Mouse (Mus musculus) layer of hippocampus, adult 18-20 months (tissue): ENCODE measurements at regions not wholly inside any gene's neighbourhood (a gene's known extent, or its start where the extent isn't known, plus 50 kb on each side); places are given as distances from the start of the nearest gene placed in this dataset.
A peak's percentile ranks its signal among the peaks of the same experiment; 100 is the strongest.

Source experiments
- DNase-seq, 2 experiments: peaks; one replicate each; pipeline ENCODE4 v3.0.0; 2022; ENCODE audit warnings: low spot score in 2 of 2

DNA sequence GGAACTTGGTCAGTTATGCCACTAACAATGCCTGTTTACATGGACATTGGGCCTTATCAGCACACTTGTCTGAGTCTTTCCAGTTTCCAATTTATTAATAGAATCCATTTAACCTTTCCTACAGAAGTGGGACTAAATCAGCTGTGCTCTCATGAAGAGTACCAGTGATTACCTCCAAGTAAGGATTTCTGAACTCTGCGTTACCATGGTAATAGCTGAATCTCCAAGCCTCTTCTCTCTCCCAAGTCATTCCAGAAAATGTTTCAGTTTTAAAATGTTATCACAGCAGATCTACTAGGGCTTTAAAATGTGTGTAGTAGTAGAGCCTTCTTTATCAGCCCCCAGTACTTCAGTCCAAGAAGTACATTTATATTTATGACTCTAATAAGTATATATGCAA is 807.9 kb downstream of the Efnb2 start:
- DNase-seq, result peak in 1 of 2 experiments; percentile 12

DNA sequence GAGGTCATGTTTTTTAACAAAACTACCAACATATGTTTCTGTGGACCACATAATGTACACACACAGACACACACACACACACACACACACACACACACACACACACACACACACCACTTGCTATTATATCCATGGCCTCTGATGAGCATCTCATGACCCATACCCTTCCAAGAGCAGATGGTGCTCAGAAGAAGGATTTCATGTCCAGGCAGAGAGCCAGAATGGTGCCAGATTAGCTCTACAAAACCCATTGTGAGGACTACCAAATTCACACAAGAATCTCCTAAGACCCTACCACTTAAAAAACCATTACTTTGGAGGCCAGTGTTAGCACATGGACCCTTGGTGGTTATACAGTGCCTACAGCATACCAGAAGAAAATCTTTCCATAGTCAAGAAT is 810.5 kb downstream of the Efnb2 start:
- no peak for DNase-seq

DNA sequence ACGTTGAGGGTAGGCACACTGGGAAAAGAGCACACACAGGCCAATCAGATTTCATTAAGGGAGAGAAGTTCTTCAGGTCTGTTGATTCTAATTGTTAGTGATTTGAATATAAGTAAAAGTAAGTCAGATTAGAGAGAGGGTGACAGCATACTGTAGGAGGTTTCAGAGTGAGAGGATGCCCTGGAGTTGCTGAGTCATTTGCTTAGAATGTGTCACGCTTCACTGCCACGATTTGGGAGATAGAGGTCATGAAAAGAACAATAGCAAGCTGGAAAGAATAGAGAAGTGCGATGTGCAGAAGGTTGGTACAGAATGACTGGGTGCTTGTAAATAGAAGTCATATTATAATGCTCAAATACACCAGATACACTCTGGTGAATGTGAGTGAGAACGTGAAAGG is 829.1 kb downstream of the Efnb2 start:
- DNase-seq, result no peak

DNA sequence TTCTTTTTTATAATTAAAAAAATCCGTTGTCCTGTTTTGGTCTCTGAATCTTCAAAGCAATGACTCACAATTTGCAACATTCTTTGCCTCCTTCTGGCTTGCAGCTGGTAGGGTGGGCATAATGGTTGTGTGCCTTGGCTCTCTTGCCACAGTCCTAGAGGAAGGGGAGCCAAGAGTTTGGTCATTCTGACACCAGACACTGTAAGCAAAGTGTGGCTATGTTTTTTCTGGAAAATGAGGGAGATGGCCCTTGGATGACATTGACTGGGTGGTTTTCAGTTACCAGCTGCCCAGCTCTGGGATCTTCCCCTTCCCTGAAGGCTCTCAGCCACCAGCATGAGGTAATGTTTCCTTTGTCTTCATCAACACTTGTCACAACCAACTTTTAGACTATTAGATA is 833.2 kb downstream of the Efnb2 start:
- DNase-seq, result no peak

DNA sequence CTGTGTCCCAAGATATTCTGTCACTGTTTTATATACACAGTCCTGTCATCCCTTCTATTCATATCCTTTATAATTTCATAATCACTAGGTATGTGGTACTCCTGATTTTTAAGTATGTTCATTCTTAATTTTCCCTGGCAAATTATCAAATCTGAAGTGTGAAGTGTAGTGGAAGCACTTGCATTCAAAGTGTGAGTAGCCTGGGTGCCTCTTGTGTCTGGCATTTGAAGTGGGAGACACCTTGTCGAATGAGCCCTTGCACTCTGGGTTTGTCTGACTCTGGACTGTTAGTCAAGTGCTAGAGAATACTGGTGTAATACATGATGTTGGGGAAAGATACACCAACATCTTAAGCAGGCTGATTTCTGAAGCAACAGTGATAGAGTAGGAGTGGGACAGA is 852.6 kb downstream of the Efnb2 start:
- DNase-seq, result no peak

DNA sequence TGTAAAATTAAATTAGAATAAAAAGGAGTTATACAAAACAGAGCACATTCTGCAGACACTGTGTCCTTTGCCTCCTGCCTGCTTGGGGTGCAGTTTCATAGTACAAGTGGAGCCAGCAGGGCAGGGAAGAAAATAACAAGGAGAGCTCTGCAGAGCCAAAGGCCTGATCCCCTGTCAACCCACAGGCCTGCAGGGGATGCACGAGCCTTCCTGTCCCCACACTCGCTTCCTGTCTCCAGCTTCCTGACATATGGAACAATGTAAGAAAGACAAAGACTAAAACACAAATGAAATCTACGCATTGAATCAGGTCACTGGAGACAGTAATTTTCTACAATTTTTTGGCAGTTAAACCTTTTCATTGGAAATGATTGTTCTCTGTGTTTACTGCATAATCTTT is 861.8 kb downstream of the Efnb2 start:
- no peak for DNase-seq

DNA sequence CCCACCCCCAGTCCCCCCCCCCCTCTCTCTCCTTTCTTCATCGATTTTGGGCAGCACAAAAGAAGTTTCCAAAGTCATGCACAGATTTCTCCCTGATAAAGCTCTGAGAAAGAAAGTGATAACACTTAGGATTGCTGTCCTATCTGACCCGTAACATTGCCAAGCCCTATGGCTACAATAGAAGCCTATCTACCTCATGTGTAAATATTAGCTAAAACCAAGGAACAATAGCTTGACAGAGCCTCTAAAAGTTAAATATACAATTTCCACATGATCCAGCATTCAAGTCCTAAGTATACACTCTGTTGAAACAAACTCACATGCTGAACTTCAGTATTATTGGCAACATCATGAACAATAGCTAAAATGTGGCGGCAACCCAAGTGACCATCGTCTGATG is 864.9 kb downstream of the Efnb2 start:
- no peak for DNase-seq

DNA sequence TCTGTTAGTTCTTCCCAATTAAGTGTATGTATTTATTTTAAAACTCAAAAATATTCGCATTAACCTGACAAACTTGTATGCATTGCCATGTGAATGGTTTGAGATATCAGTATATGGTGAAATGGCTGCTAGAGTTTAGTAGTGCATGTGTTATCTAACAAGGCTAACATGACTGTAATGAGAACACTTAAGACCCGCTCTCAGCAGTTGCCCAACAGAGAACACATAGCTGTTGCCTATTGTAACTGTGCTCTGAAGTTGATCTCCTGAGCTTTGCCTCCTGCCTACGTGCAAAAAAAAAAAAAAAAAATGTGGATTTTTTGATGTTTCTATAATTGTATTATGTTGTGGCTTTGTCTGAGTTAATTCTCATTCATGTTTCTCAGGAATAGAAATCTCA is 897.2 kb downstream of the Efnb2 start:
- DNase-seq, result no peak

DNA sequence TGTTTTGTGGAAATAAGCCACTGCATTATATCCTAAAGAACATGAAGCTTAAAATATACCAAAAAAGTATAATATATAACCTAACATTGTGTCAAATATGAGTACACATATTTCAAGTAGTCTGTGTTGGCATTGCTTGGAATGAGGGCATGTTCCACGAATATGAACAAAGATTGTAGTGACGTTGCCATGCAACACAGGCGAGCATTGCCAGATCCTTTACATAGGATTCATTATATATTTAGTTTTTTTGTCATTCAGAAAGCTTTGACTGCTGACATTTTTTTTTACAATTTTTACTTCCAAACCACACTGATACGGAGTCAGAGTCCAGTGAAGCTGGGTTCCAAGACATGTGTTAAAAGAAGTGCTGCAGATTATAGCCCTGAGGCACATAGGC is 900.1 kb downstream of the Efnb2 start:
- DNase-seq, result no peak

DNA sequence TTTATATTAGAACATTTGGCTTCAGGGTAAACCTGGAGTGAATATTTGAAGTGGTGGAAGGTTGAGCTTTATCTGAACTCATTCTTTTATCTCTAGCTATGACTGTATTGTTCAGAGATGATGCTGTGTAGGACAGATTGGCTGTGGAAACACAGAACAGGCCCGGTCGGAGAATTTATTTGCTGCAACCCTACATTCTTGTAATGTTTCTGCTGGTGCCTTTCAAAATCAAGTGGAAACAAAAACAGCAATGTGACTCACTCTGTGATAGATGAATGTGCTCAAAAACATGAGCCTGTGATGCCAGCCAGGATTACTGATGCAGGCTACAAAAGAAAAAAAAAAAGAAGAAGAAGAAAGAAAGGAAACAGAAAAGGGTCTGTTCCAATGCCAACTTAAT is 928.3 kb downstream of the Efnb2 start:
- DNase-seq, result peak; percentile 2 to 20

DNA sequence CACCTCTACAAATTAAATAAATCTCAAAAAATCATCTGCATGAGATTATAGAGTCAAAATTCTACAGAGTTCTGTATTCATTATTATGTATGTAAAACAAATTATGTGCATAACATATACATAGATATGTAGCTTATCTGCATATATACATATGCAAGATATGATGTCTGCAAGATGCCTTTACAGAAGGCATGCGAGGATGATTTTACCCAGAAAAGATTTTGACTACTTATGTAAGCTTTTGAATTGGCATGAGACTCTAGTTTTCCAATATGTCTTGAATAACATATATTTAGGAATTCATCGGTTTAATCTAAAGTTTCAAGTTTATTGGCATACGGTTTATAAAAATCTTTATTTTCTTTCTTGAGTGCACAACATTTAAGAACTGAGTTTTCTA is 939.2 kb downstream of the Efnb2 start:
- DNase-seq, result no peak

DNA sequence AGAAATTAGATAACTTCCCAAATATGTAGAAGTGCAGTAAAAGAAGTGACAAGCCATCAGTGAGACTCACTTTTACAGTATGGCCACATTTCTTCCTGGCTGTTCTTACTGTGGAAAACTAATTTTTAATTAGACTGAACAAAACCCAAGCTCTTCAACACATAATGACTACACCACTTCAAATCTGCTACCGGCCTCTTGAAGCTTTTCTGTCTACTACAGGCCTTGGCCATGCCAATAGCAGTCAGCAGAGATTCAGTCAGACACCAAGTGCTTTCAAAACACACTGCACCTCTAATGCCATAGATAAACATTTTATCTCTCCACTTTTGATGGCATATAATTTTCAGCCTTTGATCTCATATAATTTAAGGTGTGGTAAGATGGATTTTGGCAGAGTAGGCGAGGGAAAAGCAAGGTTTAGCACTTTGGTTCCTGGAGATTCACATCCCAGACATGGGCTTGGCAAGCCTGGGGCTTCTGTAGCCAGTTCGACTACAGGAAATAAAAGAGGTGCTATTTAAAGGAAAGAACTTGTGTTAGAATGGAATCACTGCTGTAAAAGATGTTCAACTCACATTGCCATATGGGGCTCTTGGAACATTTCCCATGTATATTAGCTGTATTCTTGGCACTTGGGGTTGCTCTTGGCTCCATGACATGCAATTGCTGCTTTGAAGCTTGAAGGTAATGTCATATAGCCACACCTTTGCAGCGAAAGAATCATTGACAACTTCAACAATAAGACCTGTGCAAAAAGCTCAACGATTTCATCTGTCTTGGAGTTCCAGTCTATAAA is 941.9 kb downstream of the Efnb2 start:
- peak; percentile 33 to 76 for DNase-seq

DNA sequence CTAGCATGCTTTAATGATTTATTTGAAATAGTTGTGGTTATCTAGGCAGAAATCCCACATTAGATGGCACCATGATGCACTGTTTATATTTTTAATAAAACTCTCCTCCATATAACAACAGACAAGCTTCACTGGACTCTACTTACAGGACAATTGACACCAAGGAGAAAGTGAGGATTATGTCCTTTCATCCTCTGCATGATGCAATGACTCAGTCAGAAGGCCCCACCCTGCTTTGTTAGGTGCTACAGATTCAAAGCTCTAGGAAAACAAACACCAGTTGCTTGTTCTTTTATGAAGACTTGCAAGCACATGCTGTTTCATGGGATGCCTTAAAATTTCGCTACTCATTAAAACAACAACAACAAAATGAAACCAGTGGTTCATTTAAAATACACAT is 950.3 kb downstream of the Efnb2 start:
- no peak for DNase-seq

DNA sequence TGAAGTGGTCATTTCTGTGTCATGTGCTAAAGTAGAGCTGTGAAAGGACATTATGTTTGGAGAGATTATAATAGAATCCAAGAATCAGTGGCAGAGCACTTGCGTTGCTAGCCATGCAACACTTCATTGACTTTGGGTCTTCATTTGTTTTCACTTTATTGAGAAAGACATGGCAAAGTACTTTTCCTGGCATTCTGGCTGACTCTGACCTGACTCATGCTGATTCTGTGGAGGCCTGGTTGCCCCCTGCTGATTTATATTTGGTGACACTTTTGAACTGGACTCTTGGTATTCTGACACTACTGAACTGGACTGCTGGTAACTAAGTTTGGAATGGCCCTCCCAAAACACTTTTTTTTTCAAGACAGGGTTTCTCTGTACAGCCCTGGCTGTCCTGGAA is 951.6 kb downstream of the Efnb2 start:
- DNase-seq, result no peak

DNA sequence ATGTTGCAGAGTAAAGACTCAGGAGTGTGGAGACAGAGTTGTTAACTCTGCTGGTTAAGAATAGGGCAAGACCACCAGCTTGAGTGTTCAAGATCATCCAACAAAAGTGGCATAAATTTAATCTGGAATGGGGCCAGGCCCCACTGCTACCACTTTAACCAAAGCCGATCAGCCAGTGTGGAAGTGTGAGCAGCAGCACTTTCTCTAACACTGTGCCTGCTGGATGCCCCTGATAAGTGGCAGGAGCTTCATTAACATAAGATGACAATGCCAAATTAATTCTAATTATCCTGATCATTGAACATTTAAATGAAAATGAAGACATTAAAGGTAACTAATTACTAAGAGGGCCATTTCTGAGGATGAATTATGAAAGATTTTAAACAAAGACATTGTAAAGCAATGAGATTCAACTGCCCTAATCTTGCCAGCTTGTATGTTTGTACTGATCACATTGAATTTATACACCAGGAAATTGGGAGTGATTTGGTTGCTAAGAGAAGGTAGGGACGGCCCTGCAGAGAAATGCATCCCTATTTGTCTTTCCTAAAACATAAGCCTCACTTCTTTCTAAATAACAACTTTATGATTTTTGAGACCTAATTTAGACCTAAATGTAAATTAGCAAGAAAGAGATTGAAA is 969.6 kb downstream of the Efnb2 start:
- DNase-seq, result no peak

DNA sequence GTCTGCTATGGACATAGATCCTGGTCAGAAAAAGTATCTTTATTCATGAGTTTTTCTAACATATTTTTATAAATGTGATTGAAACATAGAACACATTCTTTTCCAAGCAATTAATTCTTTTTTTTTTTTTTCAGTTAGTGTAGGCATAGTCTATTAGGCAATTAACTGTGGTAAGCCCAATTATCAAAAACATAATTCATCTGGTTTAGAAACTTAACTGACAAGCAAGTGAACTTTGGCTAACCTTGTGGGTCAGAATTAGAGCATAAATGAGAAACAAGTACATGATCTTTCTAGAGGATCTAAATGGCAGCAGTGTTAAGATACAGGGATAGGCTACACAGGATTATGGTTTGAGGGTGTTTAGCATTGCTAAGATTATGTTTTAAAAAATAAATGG is 1007.2 kb downstream of the Efnb2 start:
- no peak for DNase-seq
